Mouse (Mus musculus) frontal cortex, postnatal 25 days (tissue): ENCODE data around the gene Rnf157.

Experiments
- DNase-seq, 2 experiments: peaks; one replicate each; pipeline ENCODE4 v3.0.0; 2022; ENCODE audit warnings: low spot score in 2 of 2

Rnf157 gene

DNA sequence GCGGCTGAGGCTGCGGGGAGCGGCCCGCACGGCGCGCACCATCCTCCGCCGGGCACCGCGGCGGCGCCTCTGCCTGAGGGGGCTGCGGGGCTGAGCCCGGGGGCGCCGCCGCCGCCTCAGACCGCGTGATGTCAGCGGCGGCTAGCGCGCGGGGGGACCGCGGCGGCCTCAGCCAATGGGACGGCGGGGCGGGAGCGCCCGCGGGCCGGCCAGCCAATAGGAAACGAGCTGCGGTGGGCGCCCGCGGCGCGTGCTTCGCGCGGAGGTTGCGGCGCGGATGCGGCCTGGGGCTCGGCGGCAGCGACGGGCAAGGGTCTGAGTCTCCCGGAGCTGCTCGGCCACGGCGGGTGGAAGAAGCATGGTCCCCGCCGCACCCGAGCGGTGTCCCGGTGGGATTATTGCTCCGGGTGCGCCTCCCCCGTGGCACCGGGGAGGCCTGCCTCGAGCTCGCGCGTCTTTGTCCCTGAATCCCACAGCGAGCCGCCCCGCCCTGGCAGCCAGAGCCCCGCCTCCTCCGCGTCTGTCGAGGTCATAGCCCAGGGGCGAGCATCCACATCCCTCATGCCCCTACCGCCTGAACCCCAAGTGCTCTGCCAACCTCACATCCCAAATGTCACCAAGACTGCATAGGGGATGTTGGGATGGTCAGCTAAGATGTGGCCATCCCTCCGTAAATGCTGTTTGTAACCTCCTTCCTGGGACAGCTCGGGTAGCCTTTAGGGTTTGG lies at the start of gene Rnf157:
Rnf157 (minus strand) TSS at position 129 of the 727 bp plus-strand sequence.
- peak; percentile 71 to 80 for DNase-seq

DNA sequence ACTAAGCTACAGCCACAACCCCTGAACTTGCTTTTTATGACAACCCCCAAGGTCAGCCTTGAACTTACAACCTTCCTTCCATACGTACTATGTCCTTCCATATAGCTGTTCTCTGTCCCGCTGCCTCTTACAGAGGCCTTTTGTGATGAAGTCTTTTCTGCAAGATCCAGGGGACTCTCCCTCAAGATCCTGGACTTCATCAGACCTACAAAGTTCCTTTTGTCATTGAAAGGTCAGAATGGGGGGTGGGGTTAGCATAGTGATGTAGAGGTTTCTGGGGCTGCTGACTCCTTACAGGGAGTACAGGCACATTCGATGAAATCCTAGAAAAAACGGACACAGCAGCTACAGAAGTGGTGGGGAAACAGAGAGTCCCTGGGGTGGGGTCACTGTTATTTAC lies 47.0 kb upstream of the Rnf157 start:
- DNase-seq: no peak

- DNase-seq: no peak
These were observed 43.4 kb upstream of the Rnf157 start for GRCm38 (mm10) chr11:116456234-116456633.

DNA sequence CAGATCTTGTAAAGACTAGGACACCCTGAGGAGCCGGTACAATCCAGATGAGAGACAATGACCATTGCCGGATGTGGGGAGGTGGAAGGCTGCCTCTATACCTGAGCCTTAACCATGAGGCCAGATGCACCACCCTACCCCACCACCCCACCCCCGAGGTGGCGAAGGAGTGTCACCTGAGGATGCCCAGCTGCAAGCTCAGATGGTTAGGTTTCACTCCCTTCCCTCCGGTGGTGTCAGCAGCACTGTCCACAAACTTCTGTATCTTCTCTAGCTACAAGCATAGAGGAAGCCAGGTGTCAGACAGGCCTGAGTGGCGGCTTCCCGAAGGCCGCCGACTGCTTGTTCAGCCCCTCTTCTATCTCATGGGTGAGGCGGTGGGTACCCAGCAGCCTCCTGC lies 41.1 kb upstream of the Rnf157 start:
- DNase-seq: no peak

DNA sequence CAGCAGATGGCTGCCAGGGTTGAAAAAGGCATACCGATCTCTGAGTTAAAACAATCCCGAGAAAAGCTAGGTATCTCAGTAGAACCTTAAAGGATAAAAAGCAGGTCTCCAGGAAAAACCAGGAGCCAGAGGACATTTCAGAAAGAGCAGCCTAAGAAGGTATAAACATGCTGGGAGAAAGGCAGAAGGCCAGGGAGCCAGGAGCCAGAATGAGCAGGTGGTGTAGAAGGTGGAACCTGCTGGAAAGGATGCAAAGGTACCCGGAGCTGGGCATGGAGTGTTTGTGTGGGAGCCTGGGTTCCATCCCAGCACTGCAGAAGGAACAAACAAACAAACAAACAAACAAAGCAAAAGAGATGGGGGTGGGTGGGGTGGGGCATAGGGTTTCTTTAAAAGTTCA lies 36.5 kb upstream of the Rnf157 start:
- no peak for DNase-seq

- DNase-seq: no peak
These were observed 35.0 kb upstream of the Rnf157 start for GRCm38 (mm10) chr11:116447822-116448221.

GRCm38 (mm10) chr11:116446308-116446887 lies 33.6 kb upstream of the Rnf157 start:
- DNase-seq: no peak

DNA sequence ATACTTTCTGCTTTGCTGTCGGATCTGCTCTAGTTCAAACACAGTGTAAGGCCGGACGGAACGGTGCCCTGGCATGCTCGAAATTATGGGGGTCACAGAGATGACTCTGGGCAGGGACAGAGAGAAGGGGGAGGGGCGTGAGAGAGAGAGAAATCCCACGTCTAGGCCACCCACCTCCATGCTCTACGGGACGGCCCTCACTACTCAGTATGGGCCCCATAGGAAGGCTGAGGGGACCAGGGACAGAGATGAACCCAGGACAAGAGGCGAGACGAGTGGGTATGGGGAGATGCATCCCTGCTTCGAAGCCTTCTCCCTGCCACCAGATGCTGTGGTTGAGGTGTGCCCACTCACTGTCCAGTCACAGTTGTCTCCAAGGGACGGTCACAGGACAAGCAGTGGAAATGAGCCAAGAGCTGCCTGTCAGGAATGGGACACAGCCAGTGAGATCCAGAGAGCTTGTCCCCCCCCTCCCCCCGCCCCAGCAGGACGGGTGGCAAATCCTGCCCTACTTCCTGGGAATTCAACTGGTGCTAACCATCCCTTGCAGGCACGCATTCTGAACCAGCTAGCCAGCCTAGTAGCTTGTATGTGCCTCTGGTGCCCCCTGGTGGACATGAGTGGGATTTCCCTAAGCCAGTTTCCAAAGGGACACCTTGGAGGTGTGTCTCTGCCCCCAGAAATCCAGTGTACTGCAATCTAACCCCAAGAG lies 32.9 kb upstream of the Rnf157 start:
- peak; percentile 95 to 96 for DNase-seq

GRCm38 (mm10) chr11:116443935-116444334 lies 31.1 kb upstream of the Rnf157 start:
- no peak for DNase-seq

- no peak for DNase-seq
These were observed 30.5 kb upstream of the Rnf157 start for GRCm38 (mm10) chr11:116443311-116443710.

DNA sequence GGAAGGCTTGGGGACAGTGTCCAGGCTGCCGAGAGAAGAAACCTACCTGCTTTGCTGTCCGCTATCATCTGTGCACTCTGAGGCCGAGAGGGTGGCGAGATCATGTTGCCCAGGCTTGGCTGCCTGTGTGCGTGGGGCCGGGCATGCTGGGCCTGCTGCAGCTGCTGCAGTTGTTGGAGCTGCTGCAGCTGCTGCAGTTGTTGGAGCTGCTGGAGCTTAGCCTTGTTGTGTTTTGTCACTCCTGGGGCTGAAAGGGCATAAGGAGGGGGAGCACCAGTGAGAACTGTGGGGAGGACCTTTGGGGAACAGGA lies 30.0 kb upstream of the Rnf157 start:
- no peak for DNase-seq

DNA sequence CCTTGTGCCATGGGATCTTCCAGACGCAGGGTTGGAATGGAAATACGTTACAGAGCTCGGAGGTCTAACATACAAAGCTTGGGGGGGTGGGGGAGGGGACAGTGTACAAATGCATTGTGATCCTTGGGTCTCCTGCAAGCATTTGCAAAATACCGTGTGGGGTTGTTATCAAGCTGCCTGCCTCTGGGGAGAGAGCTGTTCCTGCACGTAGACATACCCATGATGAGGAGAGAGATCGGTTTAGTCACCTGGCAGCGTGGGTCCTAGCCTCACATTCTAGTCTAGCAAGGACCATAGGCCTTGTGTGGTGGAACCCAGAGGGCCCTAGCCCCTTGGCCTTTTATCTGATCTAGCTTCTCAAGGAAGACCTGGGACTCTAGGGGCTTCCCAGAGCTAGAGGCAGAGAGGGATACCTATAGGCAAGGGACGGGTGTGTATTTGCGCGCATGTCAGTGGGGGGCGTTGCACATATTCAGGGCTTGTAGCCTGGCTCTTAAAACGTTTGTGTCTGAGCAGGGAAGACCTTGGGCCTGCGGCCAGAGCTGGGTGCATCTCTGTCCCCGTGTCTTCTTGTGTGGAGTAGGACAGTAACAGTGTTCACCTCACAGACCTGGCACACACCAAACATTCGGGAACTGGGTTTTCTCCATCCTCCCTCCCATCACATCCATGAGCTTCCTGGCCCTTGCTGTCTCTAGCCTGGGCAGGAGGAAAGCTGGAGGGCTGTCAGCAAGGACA lies 29.5 kb upstream of the Rnf157 start:
- DNase-seq: no peak

GRCm38 (mm10) chr11:116440408-116441068 lies 27.7 kb upstream of the Rnf157 start:
- no peak for DNase-seq

DNA sequence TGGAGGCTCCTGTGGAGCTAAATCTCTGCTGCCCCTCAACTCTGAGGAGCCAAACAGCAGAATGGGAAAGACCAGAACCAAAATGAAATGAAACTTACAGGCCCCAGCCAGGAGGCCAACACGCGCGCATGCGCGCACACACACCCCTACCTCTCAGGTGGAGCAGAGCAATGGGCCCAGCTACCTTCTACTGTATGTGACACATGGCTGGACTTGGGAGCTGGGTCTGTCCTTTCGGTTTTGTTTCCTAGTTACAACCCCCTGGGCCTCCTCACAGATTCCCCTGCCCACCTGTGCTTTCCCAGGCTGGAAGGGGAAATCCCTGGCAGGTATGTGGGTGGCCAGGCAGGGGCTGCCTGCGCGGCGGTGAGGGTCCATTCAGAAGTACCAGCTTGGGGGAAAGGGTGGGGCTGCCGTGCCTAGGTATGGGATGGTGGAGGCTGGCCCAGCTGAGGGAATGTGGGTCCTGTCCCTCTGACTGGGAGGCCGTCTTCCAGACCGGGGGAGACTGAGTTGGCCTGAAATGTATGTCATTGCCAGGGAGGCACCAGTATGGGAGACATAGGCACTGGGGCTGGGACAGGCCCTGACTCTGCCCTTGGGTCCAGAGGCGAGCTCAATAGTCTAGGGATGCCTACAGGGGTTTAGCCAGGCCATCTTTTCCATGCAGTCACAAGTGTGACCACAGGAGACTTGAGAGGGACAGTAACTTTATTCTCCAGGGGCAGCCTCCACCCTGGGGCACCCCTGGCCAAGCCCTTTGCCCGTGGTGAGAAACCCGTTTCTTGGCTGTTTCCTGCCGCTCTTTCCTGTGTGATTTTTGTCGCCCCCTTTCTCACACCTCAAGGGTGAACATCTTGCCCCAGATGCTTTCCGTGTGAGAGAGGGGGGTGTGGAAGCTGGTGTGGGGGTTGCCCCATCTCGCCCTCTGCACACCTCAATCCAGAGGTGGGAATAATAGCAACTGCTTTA lies 26.7 kb upstream of the Rnf157 start:
- no peak for DNase-seq

DNA sequence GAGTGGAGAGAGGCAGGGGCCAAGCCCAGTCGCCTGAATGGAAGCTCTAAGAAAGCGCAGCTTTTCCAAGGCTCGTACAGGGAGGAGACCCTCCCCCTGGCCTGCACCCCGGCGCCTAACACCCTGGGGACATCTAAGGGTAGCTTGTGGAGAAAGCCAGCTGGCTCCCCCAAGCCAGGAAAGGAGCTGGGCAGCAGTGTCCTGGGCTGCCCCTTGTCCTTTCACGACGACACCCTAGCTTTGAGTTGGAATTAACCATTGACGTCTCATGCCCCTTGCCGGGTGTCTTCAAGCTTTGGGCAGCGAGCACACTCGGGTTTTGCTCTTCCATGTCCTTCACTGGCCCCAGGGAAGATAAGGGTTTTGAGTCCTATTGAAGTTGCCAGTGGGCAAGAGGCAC lies 24.7 kb upstream of the Rnf157 start:
- no peak for DNase-seq

DNA sequence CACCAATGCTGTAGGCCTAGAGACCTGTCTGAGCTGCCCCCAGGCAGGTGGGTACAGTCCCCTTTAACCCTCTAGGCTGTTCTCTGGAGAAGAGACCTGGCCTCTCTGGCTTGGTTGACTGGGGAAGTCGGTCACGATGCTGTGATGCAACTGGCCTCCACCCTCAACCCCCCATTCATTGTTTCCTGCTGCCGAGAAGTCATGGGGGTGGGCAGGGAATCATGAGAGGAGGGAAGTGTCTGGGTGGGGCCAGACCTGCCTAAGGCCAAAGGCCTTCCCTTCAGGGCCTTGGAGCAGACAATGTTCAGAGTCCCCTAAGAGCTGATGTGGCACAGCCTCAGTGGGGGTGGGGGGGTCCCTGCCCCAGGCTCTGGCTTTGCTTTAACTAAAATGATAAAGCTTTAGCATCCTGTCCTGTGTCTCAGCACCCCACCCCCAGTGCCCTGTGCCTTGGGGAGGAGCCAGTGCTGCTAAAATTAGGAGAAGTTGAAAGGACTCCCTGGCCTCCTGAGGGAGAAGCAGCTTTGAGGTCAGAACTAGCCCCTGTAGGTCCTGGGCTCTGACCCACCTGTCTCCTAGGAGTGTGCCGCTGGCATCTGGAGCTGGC lies 24.0 kb upstream of the Rnf157 start:
- DNase-seq: no peak

DNA sequence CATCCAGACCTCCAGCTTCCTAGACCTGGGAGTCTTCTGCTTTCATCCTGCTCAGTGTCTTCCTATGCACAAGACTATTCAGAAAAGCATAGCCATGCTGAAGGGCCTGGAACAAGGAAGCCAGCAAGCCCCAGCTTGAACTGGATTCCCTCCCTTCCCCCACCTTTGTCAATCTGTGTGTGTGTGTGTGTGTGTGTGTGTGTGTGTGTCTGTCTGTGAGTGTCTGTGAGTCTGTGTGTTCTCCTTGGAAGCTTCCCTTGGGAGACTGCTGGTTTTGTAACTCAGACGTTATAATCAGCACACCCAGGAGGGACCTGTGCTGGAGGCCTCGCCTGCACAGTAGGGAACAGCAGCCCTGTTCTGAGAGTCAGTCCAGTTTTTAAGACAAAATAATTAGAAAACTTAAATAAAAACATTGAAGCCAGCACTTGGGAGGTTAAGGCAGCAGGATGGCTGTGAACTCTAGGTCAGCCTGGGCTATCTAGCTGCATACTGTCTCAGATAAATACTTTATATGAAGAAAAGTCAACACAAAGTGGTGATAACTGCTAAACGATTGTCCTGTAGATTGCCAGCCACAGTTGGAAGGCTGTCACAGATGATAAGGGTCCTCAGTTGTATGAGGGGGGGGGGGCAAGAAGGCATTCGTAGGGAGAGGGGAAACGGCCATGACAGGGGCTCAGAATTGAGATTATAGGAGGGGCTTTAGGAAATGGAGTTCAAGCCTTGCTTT lies 23.3 kb upstream of the Rnf157 start:
- no peak for DNase-seq

GRCm38 (mm10) chr11:116434967-116435752 lies 22.3 kb upstream of the Rnf157 start:
- DNase-seq: no peak
